Mouse (Mus musculus): ENCODE measurements around the gene Dnajc16.

DNA sequence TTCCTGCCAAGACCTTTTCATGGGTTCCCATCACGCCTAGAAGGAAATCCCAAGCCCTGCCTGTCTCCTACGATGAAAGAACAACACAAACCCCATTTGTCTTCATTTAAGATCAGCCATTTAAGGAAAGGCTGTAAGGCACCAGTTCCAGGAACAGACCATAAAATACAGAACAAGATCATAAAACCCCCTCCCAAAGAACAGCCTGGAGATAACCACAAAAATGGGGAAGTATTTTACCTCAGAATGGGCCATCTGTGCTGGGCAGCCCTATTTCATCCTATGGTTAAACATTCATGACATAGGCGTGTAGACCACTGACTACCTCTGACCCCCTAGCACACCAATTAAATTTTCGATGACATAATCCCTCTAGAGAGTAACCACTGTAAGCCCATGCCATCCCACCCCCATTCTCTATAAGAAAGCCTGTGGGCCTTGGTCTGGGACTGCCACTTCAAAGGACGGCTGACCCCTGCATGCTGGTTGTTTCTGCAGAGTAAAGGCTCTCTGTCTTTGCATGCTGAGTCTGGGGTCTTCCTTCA lies 77.1 kb downstream of the Dnajc16 start:
- no peak for TF ChIP-seq CTCF (IDR thresholded peaks at IDR 0.05; ENCODE audit: insufficient read depth, low read length)
- no peak for TF ChIP-seq POLR2A (IDR thresholded peaks at IDR 0.05; ENCODE audit: borderline replicate concordance, extremely low read depth, low read depth, low read length)

Data from lung, adult 2 months (tissue).